Mouse (Mus musculus): Measurements from ENCODE around the gene Ccdc66. TPM values are rescaled to one million over a fixed set of nuclear protein-coding genes. Genes with fewer than 3 reads are reported as not detected.
A peak's percentile ranks its signal among the peaks of the same experiment; 100 is the strongest.

Ccdc66 gene
- polyA plus RNA-seq, 1 experiment from 2014 or later = 5.1 TPM

- no peak overlapping the region for H3K27ac ChIP-seq (ENCODE audit: low read length)
- H3K9ac ChIP-seq (replicated peaks; ENCODE audit: low read depth) = no peak overlapping the region
- no peaks in the 10 kb centered on the region for H3K27me3 ChIP-seq (replicated peaks; ENCODE audit: insufficient read depth, low read length)
- 82% methylated on average over 4 of the region's 4 CpGs for WGBS
- TF ChIP-seq EP300 (IDR thresholded peaks at IDR 0.05) (no peak), CTCF (IDR thresholded peaks at IDR 0.05) (no peak)
- no peak overlapping the region for H3K4me2 ChIP-seq (replicated peaks; ENCODE audit: low read depth, low read length)
- H3K4me3 ChIP-seq (ENCODE audit: low read depth, low read length) = no peak overlapping the region
- H3K36me3 ChIP-seq (ENCODE audit: insufficient read depth, low read length) = peaks cover 21% of the 10 kb centered on the region
- ATAC-seq (no peak), DNase-seq (ENCODE audit: low spot score) (no peak)
- no peaks in the 10 kb centered on the region for H3K4me1 ChIP-seq (ENCODE audit: insufficient read depth, low read depth, low read length)
- no peaks in the 10 kb centered on the region for H3K9me3 ChIP-seq (ENCODE audit: low read length)
Measured at GRCm38 (mm10) chr14:27493516-27493915, 14.7 kb downstream of the Ccdc66 start.

GRCm38 (mm10) chr14:27491399-27491798 is 16.9 kb downstream of the Ccdc66 start:
- no peaks in the 10 kb centered on the region for H3K9me3 ChIP-seq (ENCODE audit: low read length)
- WGBS = 91% methylated on average over 5 of the region's 5 CpGs
- H3K27ac ChIP-seq (ENCODE audit: low read length) = no peak overlapping the region

GRCm38 (mm10) chr14:27446963-27447362 is 61.3 kb downstream of the Ccdc66 start:
- H3K27me3 ChIP-seq (replicated peaks; ENCODE audit: insufficient read depth, low read length) = no peaks in the 10 kb centered on the region
- H3K4me3 ChIP-seq (ENCODE audit: low read depth, low read length) = no peak overlapping the region
- ATAC-seq = no peak
- no peak overlapping the region for H3K27ac ChIP-seq (ENCODE audit: low read length)
- H3K4me2 ChIP-seq (replicated peaks; ENCODE audit: low read depth, low read length) = no peak overlapping the region
- no peak for DNase-seq (ENCODE audit: low spot score)
- TF ChIP-seq EP300 (IDR thresholded peaks at IDR 0.05) (no peak), CTCF (IDR thresholded peaks at IDR 0.05) (no peak)
- no peak overlapping the region for H3K9ac ChIP-seq (replicated peaks; ENCODE audit: low read depth)
- 85% methylated on average over 4 of the region's 4 CpGs for WGBS
- no peaks in the 10 kb centered on the region for H3K9me3 ChIP-seq (ENCODE audit: low read length)
- no peaks in the 10 kb centered on the region for H3K4me1 ChIP-seq (ENCODE audit: insufficient read depth, low read depth, low read length)
- peaks cover 21% of the 10 kb centered on the region; the same call in 1 of the 2 replicates for H3K36me3 ChIP-seq (ENCODE audit: insufficient read depth, low read length)

More at GRCm38 (mm10) chr14:27491399-27491798, 16.9 kb downstream of the Ccdc66 start:
- TF ChIP-seq EP300 (IDR thresholded peaks at IDR 0.05) (no peak), CTCF (IDR thresholded peaks at IDR 0.05) (no peak)
- Histone ChIP-seq H3K36me3 (ENCODE audit: insufficient read depth, low read length) (peaks cover 21% of the 10 kb centered on the region), H3K9ac (replicated peaks; ENCODE audit: low read depth) (no peak overlapping the region), H3K4me3 (ENCODE audit: low read depth, low read length) (no peak overlapping the region), H3K4me1 (ENCODE audit: insufficient read depth, low read depth, low read length) (no peaks in the 10 kb centered on the region), H3K4me2 (replicated peaks; ENCODE audit: low read depth, low read length) (no peak overlapping the region), H3K27me3 (replicated peaks; ENCODE audit: insufficient read depth, low read length) (no peaks in the 10 kb centered on the region)
- no peak for ATAC-seq
- DNase-seq (ENCODE audit: low spot score) = no peak

- H3K4me3 ChIP-seq (ENCODE audit: low read depth, low read length) = no peak overlapping the region
- no peaks in the 10 kb centered on the region for H3K27me3 ChIP-seq (replicated peaks; ENCODE audit: insufficient read depth, low read length)
- no peak overlapping the region for H3K27ac ChIP-seq (ENCODE audit: low read length)
- peaks cover 22% of the 10 kb centered on the region; the same call in 1 of the 2 replicates for H3K36me3 ChIP-seq (ENCODE audit: insufficient read depth, low read length)
- no peak for DNase-seq (ENCODE audit: low spot score)
- no peak overlapping the region for H3K4me2 ChIP-seq (replicated peaks; ENCODE audit: low read depth, low read length)
- 90% methylated on average over 2 of the region's 2 CpGs for WGBS
- no peak for ATAC-seq
- TF ChIP-seq EP300 (IDR thresholded peaks at IDR 0.05) = no peak
- TF ChIP-seq CTCF (IDR thresholded peaks at IDR 0.05) = no peak
- H3K9ac ChIP-seq (replicated peaks; ENCODE audit: low read depth) = no peak overlapping the region
- no peaks in the 10 kb centered on the region for H3K9me3 ChIP-seq (ENCODE audit: low read length)
- no peaks in the 10 kb centered on the region for H3K4me1 ChIP-seq (ENCODE audit: insufficient read depth, low read depth, low read length)
Measured at GRCm38 (mm10) chr14:27444851-27445281, 63.4 kb downstream of the Ccdc66 start.

- no peak for ATAC-seq
- no peaks in the 10 kb centered on the region for H3K27me3 ChIP-seq (replicated peaks; ENCODE audit: insufficient read depth, low read length)
- H3K36me3 ChIP-seq (ENCODE audit: insufficient read depth, low read length) = peaks cover 16% of the 10 kb centered on the region; the same call in 1 of the 2 replicates
- TF ChIP-seq CTCF (IDR thresholded peaks at IDR 0.05) (peak; percentile 56), EP300 (IDR thresholded peaks at IDR 0.05) (no peak)
- no peak overlapping the region for H3K4me3 ChIP-seq (ENCODE audit: low read depth, low read length)
- H3K9me3 ChIP-seq (ENCODE audit: low read length) = no peaks in the 10 kb centered on the region
- H3K27ac ChIP-seq (ENCODE audit: low read length) = no peak overlapping the region
- H3K4me1 ChIP-seq (ENCODE audit: insufficient read depth, low read depth, low read length) = no peaks in the 10 kb centered on the region
- no peak overlapping the region for H3K4me2 ChIP-seq (replicated peaks; ENCODE audit: low read depth, low read length)
- no peak overlapping the region for H3K9ac ChIP-seq (replicated peaks; ENCODE audit: low read depth)
- DNase-seq (ENCODE audit: low spot score) = peak; percentile 25
Measured at GRCm38 (mm10) chr14:27440921-27441320, 67.3 kb downstream of the Ccdc66 start.

GRCm38 (mm10) chr14:27436826-27437225 is 71.4 kb downstream of the Ccdc66 start:
- Histone ChIP-seq H3K9ac (replicated peaks; ENCODE audit: low read depth) (no peak overlapping the region), H3K9me3 (ENCODE audit: low read length) (no peaks in the 10 kb centered on the region), H3K4me2 (replicated peaks; ENCODE audit: low read depth, low read length) (no peak overlapping the region), H3K4me1 (ENCODE audit: insufficient read depth, low read depth, low read length) (no peaks in the 10 kb centered on the region), H3K27ac (ENCODE audit: low read length) (no peak overlapping the region), H3K27me3 (replicated peaks; ENCODE audit: insufficient read depth, low read length) (no peaks in the 10 kb centered on the region), H3K36me3 (ENCODE audit: insufficient read depth, low read length) (no peaks in the 10 kb centered on the region; the same call in 1 of the 2 replicates), H3K4me3 (ENCODE audit: low read depth, low read length) (no peak overlapping the region)
- DNase-seq (ENCODE audit: low spot score) (no peak), ATAC-seq (no peak)
- TF ChIP-seq CTCF (IDR thresholded peaks at IDR 0.05) = no peak
- TF ChIP-seq EP300 (IDR thresholded peaks at IDR 0.05) = no peak
- 87% methylated on average over 3 of the region's 3 CpGs for WGBS

- Histone ChIP-seq H3K36me3 (ENCODE audit: insufficient read depth, low read length) (no peaks in the 10 kb centered on the region), H3K4me1 (ENCODE audit: insufficient read depth, low read depth, low read length) (no peaks in the 10 kb centered on the region), H3K4me3 (ENCODE audit: low read depth, low read length) (no peak overlapping the region), H3K9me3 (ENCODE audit: low read length) (no peaks in the 10 kb centered on the region), H3K27ac (ENCODE audit: low read length) (no peak overlapping the region), H3K9ac (replicated peaks; ENCODE audit: low read depth) (no peak overlapping the region), H3K27me3 (replicated peaks; ENCODE audit: insufficient read depth, low read length) (no peaks in the 10 kb centered on the region), H3K4me2 (replicated peaks; ENCODE audit: low read depth, low read length) (no peak overlapping the region)
- TF ChIP-seq EP300 (IDR thresholded peaks at IDR 0.05) (no peak), CTCF (IDR thresholded peaks at IDR 0.05) (no peak)
- 94% methylated on average over 1 of the region's 1 CpGs for WGBS
- DNase-seq (ENCODE audit: low spot score) (no peak), ATAC-seq (no peak)
Measured at GRCm38 (mm10) chr14:27436116-27436515, 72.1 kb downstream of the Ccdc66 start.
